Mouse (Mus musculus) cerebellum, adult 18-20 months (tissue): ENCODE measurements around the gene 4930519G04Rik.
"Not testable (repeated sequence)": the region's sequence is repeated elsewhere in the genome, so short reads cannot be mapped to it uniquely, and the experiment has no call there.

Experiments used
- DNase-seq, 2 experiments: peaks; one replicate each; pipeline ENCODE4 v3.0.0; 2021

Gene 4930519G04Rik

GRCm38 (mm10) chr5:114853364-114853763 lies at the start of gene 4930519G04Rik:
Gene 4930519G04Rik, plus strand, starts transcription at chr5:114853664.
- not testable (repeated sequence) for DNase-seq

DNA sequence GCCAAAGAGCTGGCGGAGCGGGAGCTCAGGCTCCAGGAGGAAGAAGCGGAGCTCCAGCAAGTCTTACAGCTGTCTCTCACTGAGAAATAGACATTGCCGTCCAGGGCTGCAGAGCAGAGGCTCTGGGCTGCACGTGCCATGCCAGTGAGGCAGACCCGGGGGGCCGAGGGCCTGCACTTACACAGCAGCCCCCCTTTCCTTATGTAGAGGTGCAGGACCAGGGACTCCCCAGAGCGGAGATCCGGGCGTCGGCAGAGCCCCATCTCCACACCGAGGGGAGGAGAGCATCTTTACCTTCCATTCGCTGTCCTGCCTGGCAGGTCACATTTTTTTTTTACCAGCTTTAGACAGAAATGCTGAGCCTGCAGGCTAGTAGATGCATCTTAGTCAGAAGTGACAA lies 49.1 kb upstream of the 4930519G04Rik start:
- no peak for DNase-seq

DNA sequence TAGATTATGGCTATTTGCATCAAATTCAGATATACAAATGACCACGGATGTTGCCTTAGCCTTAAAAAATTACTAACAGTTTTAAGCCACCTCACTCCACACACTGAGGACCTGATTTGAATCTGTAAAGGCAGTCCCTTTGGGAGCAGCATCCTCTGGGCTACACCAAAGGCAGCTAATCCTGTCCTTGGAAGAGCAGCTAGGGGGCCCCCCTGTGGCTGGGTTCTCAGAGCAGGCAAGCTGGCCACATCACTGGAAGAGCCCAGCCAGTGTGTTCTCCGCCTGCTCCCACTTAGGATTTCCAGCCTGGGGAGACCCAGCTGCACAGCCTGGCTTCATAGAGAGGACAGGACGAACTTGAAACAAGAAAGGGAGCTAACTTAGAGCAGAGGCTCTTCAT lies 48.5 kb upstream of the 4930519G04Rik start:
- DNase-seq = peak; percentile 73 to 76

DNA sequence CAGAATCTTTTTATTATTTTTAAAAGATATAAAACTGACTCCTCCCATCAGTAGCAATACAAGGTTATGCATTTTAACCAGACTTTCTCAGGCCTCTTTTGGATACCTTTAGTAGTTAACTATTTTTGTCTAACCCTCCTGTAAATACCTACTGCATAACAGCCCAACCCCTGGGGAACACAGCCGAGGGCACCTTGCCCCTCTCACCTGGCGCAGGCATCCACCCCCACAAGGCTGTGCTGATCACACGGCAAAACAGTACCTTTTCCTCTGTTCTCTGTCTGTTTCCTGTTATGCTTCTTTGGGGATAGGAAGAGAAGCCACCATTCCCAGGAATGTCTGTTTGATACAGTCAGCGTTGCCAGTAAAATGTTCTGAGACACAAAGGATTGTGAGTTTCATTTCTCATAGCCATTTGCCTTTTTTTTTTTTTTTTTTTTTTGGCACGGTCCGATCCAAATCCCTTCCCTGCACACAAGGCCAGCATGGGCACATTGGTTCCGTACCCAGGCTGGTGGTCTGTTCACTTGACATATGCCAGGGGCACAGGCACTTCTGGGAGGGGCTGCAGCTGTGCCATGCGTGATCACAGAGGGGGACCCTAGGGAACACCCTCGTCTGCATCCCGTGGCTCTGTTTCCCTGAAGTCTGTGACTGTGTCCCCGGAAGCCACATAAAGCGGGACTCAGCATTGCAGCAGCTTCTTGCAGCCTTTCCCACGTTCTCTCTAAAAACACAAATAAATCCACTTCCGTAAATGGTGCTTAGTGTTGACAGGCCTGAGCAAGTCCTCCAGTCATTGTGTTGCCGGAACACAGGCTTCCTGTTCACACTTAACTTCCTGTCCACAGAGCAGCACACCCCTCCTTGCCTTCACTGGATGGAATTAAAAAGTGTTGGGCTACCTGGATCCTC lies 47.8 kb upstream of the 4930519G04Rik start:
- DNase-seq = no peak

DNA sequence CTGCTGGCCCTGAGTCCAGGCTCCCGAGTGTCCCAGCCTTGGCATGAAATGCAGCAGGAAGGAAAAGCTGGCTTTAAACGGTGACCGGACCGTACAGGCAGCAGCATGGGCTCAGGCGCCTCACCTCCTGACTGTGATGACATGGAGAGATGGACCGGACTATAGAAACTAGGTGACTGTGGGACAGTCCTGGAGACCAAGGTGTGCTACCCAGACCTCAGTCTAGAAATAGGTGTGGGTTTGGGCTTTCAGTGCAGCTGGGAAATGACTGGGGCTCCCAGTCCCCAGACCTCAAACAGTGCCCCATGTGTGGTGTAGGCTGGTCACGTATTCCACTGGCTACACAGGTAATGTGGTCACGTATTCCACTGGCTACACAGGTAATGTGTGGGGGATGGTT lies 46.8 kb upstream of the 4930519G04Rik start:
- no peak for DNase-seq

- no peak for DNase-seq
These were observed 46.4 kb upstream of the 4930519G04Rik start for GRCm38 (mm10) chr5:114807063-114807462.

GRCm38 (mm10) chr5:114807468-114807867 lies 46.0 kb upstream of the 4930519G04Rik start:
- DNase-seq = no peak

- no peak for DNase-seq
These were observed 45.6 kb upstream of the 4930519G04Rik start for GRCm38 (mm10) chr5:114807893-114808292.

GRCm38 (mm10) chr5:114808385-114808784 lies 45.1 kb upstream of the 4930519G04Rik start:
- DNase-seq = no peak

GRCm38 (mm10) chr5:114809181-114809756 lies 44.2 kb upstream of the 4930519G04Rik start:
- no peak for DNase-seq

- DNase-seq = no peak
These were observed 43.6 kb upstream of the 4930519G04Rik start for GRCm38 (mm10) chr5:114809826-114810225.

GRCm38 (mm10) chr5:114813525-114814181 lies 39.8 kb upstream of the 4930519G04Rik start:
- peak; percentile 91 to 92 for DNase-seq

GRCm38 (mm10) chr5:114816599-114816998 lies 36.9 kb upstream of the 4930519G04Rik start:
- DNase-seq = no peak

GRCm38 (mm10) chr5:114818124-114818523 lies 35.3 kb upstream of the 4930519G04Rik start:
- no peak for DNase-seq

- DNase-seq = peak; percentile 80
These were observed 30.4 kb upstream of the 4930519G04Rik start, which contains the start of gene 1500011B03Rik for GRCm38 (mm10) chr5:114822796-114823688. Gene 1500011B03Rik, minus strand, starts transcription at chr5:114823468.

DNA sequence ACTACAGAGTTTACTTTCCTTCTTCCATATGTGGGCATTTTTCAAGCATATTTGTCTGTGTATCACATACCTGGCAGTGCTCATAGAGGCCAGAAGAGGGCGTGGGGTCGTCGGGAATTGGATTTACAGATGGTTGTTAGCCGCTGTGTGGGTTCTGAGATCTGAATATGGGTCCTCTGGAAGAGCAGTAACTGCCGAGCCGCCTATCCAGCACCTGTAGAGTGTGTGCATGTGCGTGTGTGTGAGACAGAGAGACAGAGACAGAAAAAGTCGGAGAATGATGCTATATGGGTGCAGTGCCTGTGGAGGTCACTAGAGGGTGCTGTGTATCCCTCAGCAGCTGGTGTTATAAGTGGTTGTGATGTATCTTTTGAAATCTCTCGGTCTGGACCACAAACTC lies 29.3 kb upstream of the 4930519G04Rik start:
- peak; percentile 49 to 61 for DNase-seq

DNA sequence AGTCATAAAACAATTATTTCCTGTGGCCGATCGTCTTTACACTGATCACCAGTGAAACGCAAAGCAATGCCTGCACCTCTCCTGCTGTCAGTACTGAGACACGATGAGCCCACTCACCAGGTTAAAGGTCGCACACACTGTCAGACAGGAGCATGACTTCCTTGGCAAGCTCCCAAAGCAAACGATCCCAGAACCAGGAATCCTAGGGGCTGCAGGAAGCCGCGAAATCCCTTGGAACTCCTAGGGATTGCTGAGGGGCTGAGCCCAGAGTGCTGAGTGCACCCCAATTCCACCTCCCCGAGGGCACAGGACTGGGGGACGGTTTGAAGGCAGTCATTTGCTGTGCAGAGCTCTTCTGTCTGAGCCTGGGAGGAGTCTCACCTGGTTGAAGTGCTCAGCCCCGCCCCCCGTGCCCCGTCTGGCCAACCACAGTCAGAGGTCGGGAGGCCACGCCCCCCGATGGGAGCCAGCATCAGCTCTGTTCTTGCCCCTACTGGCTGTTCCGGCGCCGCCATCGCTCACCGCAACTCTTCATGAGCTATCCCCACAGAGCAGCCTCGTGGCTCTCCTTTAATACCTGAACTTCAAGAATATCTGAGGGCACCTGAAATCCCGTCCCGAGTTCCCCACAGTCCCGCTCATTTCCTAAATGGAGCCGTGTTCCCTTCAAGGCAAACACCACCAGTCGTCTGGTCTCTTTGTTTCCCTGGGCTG lies 27.3 kb upstream of the 4930519G04Rik start:
- DNase-seq = peak; percentile 78 to 79

GRCm38 (mm10) chr5:114827427-114827826 lies 26.0 kb upstream of the 4930519G04Rik start:
- no peak for DNase-seq

- DNase-seq = no peak
These were observed 23.7 kb upstream of the 4930519G04Rik start for GRCm38 (mm10) chr5:114829740-114830139.

- no peak for DNase-seq
These were observed 16.6 kb upstream of the 4930519G04Rik start for GRCm38 (mm10) chr5:114836886-114837285.

DNA sequence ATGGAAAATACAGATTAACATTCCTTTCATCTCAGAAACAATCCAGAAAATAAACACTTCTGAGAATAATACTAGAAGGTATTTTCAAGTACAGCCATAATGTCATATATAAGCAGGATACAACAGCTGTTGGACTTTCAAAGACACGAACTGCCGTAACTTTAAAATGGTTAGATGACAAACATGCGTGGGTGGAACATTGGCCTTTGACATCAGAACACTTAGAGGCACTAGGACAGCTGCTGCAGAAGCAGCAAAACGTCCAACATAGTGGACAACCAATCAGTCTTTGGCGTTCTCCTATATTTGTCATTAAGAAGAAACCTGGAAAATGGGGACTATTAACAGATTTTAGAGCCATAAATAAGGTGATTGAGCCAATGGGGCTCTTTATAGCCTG lies 13.0 kb upstream of the 4930519G04Rik start:
- DNase-seq = not testable (repeated sequence)

DNA sequence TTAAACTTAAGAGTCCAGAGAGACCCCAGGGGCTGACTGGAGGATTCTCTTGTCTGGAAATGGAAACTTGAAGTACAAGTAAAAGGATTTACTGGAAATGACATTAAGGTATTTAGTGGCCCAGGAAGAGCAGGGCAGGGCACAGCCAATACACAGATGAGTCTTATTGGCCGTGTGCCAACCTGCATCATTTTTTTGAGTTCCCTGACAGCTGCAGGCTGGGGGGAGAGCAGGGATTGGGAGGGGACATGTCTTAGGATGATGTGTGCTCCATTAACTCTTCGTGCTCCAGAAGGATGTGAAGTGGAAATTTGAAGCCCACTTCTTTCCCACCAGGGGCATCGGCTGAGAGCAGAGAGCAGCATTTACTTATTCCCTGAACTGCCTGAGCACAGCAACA lies 11.3 kb upstream of the 4930519G04Rik start:
- not testable (repeated sequence) for DNase-seq
